Mouse (Mus musculus): ENCODE results near the gene Cd82.

- TF ChIP-seq CTCF (IDR thresholded peaks at IDR 0.05; ENCODE audit: extremely low read depth, insufficient read length, insufficient replicate concordance, low read depth, low read length) (no peak), POLR2A (IDR thresholded peaks at IDR 0.05; ENCODE audit: low read depth, low read length) (no peak)
Measured at GRCm38 (mm10) chr2:93454334-93454733, 8.6 kb downstream of the Cd82 start.
